Mouse (Mus musculus): ENCODE data around the gene Tada1.

Tada1 gene

DNA sequence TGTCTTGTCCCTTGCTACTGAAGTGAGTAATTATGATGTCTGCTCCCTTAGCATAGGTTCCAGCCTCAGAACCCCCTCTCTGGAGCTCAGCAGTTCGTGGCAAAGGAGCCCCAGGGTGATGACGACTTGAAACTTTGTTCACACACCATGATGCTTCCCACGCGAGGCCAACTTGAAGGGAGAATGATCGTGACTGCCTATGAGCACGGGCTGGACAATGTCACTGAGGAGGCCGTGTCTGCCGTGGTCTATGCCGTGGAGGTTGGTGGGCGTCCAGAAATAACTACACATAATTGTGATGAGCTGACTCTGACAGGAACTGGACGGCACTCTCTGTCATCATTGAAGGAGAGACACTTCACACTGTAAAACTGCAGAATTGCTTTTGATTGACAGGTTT is 9.6 kb downstream of the Tada1 start:
- DNase-seq = no peak

DNA sequence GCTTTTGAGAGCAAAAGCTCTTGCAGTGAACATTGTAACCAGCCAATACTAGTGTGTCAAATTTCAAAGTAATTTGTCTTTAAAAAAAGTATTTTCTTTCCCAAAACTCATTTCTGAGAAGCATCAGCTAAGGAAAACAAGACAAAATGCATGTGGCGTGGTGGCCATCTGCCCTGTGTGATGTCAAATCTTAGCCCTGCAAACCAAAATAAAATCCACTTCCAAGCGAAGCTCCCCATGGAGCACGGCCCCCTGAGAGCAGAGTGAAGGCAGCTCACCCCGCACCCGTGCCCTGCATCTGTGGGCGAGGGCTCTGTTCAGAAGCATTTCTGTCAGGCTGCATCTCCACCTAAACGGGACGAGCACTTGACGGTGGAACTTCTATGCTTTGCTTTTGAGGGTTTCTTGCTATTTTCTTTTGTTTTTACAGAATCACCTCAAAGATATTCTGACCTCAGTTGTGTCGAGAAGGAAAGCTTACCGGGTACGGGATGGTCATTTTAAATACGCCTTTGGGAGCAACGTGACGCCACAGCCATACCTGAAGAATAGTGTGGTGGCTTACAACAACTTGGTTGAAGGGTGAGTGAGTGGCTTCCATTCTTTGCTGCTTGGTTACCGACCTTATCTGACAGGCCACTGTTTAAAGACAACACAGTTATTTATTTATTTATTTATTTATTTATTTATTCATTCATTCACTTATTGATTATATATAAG is 10.7 kb downstream of the Tada1 start:
- no peak for DNase-seq

DNA sequence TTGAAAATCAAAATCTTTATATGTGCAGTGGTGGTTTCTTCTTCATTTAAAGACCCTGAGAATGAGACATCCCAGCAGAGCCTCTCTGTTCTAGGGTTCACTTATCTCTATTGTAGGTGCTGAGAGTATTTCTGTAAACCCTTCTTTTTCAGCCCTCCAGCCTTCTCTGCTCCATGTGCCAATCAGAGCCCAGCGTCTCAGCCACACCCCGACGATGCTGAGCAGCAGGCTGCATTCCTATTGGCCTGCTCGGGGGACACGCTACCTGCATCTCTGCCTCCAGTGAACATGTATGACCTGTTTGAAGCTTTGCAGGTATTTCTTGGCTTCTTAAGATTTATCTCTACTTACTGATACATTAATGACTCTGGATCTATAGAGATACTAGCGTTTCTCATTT is 12.8 kb downstream of the Tada1 start:
- no peak for DNase-seq

DNA sequence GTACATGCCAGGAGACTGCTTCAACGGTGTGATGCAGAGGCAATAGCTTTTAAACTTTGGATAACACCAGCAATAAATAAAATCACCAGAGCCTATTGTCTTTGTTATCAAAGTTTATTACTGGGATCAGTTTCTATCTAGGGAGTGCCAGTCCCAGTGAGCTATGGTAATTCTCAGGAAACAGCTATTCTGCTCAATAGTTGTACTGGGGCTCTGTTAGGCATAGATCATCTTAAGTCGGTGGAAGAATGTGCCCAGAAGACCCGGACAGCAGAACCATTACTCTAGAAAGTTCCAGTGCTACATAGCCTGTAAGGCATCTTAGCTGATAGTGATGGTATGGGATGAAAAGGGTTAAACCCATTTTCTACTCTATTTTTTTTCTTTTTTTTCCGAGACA is 15.9 kb downstream of the Tada1 start:
- no peak for DNase-seq

DNA sequence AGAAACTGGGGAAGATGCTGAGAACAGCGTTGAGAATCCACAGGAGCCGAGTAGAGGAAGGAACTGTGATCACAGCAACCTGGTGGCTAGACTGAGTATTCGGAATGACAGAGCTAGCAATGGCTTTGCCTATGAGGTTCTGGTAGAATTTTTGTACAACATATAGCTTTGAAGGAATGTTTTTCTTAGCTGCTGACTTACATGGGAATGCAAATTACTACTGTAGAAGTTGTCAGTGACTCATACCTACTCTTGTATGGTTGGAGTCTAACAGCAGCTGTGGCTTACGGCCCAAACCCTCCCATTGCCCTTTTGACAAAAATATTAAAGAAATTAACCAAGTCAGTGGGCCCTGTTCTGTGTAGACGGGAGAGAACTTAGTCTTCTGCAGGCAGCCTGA is 16.8 kb downstream of the Tada1 start:
- DNase-seq = no peak

DNA sequence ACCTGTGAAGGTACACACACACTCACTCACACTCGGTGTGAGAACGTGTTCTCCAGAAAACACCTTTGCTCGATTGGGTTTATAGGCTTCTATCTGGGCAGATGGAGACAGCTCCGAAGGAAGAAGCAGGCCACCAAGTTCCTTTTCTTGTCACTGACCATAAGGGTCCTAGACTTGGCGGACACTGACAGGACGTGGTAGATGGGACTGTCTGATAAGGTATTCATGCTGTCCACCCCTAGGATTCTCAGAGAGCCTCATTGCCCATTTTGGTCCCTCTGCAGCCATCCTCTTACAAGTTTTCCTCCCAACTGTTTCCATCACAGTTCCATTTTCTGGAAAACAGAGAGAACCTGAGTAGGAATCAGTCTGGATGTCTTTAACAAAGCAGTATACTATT is 17.5 kb downstream of the Tada1 start:
- no peak for DNase-seq

DNA sequence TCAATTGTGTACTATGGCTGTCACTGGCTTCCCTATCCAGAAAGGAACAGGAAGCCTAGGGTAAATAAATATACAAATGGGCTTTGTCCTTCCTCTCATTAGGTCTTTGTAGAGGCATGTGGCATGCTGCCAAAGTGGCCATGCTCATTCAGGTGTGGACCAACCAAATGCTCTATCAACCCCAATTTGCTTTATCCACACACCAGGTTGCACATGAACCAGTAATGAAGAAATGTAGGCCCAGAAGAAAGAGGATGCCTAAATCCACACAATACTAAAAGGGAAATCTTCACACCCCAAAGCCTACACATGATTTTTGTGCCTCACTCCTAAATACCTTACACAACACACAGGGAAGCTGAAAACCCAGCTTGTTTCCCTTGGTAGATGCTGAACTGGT is 22.6 kb downstream of the Tada1 start:
- no peak for DNase-seq

DNA sequence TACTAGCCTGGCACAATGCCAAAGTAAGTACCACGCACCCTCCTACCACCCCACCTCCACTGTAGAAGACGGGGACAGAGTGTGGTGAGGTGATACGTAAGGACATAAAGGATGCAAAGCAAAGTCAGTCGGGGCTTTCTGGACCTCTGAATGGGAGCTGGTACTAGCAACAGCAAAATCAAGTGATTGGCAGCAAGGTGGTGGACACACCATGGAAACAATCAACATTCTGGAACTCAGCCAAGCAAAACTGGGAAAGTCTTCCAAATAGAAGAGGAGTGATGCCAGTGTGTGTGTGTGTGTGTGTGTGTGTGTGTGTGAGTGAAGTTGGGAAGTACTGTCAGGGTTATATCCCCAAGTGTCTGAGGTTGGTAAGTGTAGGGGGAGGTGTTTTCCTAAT is 23.1 kb downstream of the Tada1 start:
- DNase-seq = no peak

DNA sequence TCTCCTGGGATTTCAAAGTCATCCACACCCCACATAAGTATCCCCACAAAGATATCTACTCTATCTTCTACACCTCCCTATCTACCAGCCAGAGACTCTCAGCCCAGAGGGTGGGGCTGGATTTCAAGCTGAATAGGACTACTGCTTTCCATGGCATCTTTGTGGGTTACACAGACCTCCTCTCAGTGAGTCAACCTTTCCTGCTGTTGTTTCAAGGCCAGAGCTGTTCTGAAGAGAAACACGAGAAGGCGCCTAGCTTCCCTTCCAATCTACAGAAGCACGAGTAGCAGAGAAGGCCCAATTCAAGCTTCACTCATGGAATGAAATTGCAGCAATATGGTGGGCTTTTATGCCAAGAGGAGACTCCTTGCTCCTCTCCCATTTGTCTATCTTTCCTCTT is 24.9 kb downstream of the Tada1 start:
- no peak for DNase-seq

DNA sequence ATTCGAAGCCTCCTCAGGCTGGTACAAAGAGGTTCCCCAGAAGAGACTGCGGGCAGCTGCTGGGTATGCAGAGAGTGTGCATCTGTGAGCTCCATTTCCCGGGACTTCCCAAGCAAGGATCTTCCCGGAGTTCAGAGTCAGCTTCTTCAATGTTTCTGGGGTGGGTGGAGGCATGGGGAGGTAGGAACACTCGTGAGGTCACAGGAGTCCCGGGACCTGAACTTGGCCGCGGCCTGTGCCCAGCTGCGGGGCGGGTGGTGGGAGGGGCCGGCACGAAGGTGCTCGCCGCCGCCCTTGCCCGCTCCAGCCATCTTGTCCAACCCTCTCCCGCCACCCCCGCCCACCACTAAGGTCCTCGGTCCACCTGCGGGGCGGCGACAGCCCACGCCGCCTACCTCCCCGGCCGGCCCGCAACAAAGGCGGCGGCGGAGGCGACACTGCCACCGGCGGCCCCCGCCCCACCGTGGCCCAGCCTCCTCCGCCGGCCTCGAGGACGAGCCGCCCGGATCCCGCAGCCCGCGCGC is 30.3 kb downstream of the Tada1 start:
- peak; percentile 29 for DNase-seq

DNA sequence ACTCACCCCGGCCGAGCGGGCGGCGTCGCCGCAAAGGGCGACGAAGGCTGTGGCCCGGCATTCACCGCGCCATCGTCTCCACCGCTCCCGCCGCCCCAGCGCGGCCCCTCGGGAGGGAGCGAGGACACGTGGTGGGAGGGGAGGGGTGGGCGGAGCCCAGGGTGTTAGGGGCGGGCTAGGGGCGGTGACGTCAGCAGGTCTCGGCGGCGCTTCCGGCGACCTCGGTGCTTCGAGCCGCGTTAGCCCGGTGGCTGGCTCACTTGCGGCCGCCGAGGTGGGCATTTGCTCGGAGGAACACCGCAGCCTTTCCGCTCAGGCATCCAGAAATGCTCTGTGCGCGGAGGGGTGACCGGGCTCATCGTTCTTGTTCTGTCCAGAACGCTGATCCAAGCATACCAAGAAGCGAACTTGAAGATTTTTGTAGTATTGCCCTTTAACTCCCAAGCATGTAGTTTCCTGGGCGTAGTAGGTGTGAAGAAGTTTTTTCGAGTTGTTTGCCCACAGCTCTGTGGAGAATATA is 30.9 kb downstream of the Tada1 start, which contains the start of gene Pogk:
Gene Pogk (minus strand): TSS at position 163 of the 520 bp plus-strand sequence.
- peak; percentile 85 for DNase-seq

DNA sequence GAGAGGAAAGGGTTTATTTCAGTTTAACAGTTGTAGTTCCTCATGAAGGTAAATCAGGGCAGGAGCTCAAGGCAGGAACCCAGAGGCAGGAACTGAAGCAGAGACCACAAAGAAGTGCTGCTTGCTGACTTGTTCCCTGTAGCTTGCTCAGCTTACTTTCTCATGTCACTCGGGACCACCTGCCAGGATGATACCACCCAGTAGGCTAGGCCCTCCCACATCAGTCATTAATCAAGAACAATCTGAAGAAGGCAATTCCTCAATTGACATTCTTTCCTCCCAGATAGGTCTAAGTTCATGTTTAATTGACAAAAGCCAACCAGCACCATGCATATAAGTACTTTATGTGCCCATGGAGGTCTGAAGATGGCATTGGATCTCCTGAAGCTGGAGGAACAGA is 32.6 kb downstream of the Tada1 start:
- DNase-seq = no peak

DNA sequence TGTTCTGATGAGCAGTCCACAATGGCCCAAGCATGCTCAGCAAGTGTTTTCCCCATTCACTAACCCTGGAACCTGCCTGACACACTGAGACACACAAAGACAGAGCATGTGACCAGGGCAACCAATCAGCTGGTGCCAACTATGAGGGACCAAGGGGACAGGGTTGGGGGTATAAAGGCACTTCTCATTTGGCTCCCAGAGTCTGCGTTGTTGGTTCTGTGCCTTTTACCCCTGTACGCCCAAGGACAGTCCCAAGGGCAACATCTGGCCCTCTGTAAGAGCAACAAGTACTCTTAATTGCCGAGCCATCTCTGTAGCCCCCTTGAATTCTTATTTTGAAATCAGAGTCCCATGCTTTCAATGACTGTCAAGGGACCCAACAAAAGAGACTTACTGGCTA is 33.4 kb downstream of the Tada1 start:
- no peak for DNase-seq

DNA sequence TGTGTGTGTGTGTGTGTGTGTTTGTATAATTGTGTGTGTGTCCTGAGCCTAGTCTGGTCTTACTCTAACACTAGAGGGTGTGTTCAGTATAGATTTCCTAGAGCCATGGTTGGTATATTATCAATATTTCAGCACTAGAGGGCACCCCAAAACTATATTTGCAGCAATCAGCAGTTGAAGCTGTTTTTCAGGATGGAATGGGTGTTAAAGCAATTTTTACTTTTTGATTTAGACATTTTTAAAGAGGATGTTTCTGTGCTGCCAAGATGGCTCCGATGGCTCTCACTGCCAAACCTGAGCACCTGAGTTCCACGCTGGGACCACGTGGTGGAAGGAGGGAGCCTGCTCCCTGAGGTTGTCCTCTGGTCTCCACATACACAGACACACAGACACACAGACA is 50.2 kb downstream of the Tada1 start:
- no peak for DNase-seq

DNA sequence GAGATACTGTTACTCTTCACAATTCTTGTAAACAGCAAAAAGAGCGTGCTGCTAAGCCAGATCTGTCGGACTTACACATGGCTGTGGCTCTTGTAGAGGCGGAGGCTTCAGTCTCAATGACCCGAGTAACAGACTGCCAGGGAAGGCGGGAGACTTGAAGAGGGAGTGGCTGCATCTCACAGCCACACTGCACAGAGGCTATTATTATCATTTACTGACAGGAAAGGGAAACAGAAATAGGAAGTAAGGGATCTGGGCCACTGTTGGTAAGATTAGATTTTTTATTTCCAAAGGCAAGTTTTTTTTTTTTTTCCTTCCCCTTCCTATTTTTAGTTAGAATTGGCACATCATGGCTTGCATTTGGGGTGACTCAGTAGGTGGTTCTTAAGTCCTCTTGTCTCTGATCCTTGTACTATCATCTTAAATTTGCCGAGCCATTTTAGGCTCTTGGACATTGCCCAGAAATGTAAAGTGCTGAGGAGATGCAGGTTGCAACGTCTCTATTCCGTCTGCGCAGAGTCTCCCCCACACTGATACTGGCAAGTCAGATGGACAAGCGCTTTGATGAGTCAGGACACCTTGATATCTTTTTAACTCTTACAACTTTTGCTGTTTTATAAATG is 51.0 kb downstream of the Tada1 start:
- DNase-seq = no peak

DNA sequence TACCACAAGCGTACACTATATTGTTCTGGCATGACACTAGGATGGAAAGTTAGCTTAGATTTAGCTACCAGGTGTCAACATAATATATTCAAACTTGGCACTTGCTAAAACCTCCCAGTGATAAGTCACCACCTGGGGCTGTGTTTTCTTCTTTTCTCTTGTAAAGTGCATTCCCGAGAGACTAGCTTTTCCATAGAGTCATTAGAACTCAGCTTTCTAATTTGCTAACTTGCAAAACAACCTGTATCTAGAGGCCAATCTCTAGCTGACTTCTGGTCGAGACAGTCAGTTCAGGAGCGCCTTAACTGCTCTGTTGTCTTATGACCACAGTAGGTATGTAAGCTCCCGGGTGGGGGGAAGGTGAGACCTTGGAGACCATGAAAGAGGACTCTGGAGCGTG is 60.5 kb downstream of the Tada1 start:
- no peak for DNase-seq

DNA sequence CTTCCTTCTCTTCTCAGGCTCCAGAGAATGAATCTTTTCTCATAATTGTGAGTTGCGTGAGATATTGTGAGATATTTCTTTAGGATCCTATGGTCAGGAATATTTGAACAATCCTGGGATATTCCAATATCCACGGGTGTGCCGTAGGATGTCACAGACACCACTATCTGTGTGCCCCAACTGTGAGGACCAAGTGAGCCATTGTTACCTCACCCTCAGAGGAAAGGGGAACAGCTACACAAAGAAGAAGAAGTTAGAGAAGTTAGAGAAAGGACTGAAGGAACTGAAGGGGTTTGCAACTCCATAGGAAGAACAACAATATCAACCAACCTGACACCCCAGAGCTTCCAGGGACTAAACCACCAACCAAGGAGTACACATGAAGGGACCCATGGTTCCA is 63.1 kb downstream of the Tada1 start:
- DNase-seq = no peak
